In the genomic region with DNA sequence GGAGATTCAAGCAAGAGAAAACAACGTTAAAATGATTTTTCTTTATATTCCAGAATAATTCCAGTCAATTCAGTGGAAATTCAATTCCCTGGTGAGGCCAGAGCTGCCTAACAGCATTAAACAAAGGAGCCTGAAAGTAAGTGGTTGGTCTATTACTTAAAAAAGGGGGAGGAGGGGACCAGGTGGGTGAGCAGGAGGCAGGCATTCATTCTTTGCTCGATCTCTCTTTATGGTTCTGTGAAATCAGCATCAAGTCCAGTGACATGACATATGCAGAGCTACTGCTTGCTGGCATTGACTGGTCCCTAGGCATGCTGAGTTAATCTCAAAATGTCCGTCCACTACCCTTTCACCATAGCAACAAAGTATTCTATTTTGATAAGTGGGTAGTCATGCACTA, we compare ENCODE assay signal across 19 mouse cellular contexts.
A peak's percentile ranks its signal among the peaks of the same experiment; 100 is the strongest.
DNase-seq lines count a peak whose midpoint lies in the region; ATAC-seq and TF ChIP-seq lines count a peak whose summit lies in the region.
"Had no signal": no experiment of that assay in that cellular context is flagged by ENCODE, and none has a peak within 500 bp of the region (broad histone marks: within the 10 kb centered on the region; RNA-seq: fewer than 3 reads in every experiment).

No protein-coding gene starts in this region.

- no peaks in the 10 kb centered on the region for H3K9me3 ChIP-seq in forebrain, embryonic 12.5 days
- no peaks in the 10 kb centered on the region for H3K9me3 ChIP-seq in forebrain, embryonic 10.5 days
- H3K9me3 ChIP-seq in forebrain, embryonic 15.5 days, result no peaks in the 10 kb centered on the region
- no peaks in the 10 kb centered on the region for H3K9me3 ChIP-seq in midbrain, embryonic 15.5 days
- no peaks in the 10 kb centered on the region for H3K9me3 ChIP-seq in embryonic facial prominence, embryonic 10.5 days
- H3K9me3 ChIP-seq: embryonic facial prominence, embryonic 13.5 days; heart, embryonic 12.5 days; hindbrain, embryonic 15.5 days had no signal

- no peak for TF ChIP-seq CTCF in brain, embryonic 14.5 days (IDR thresholded peaks at IDR 0.05; ENCODE audit: borderline replicate concordance, extremely low read depth, insufficient read depth, insufficient read length)

- no peak for TF ChIP-seq POLR2A in brain, embryonic 14.5 days (IDR thresholded peaks at IDR 0.05; ENCODE audit: borderline replicate concordance, extremely low read depth, insufficient read depth, insufficient read length, poor library complexity, severe bottlenecking)

- H3K36me3 ChIP-seq in forebrain, embryonic 12.5 days (replicated peaks), result no peaks in the 10 kb centered on the region
- H3K36me3 ChIP-seq in forebrain, embryonic 10.5 days (replicated peaks), result no peaks in the 10 kb centered on the region
- no peaks in the 10 kb centered on the region for H3K36me3 ChIP-seq in forebrain, embryonic 15.5 days
- H3K36me3 ChIP-seq in midbrain, embryonic 15.5 days (replicated peaks), result no peaks in the 10 kb centered on the region
- no peaks in the 10 kb centered on the region for H3K36me3 ChIP-seq in embryonic facial prominence, embryonic 10.5 days (replicated peaks)
- H3K36me3 ChIP-seq: embryonic facial prominence, embryonic 13.5 days; heart, embryonic 12.5 days; hindbrain, embryonic 15.5 days had no signal

- 0 out of 2 replicates have a peak, but pooled peaks cover 2% of the 10 kb centered on the region for H3K4me1 ChIP-seq in forebrain, embryonic 12.5 days
- H3K4me1 ChIP-seq in forebrain, embryonic 10.5 days, result peaks cover 6% of the 10 kb centered on the region
- H3K4me1 ChIP-seq in forebrain, embryonic 15.5 days, result no peaks in the 10 kb centered on the region
- H3K4me1 ChIP-seq in midbrain, embryonic 15.5 days, result peaks cover 3% of the 10 kb centered on the region; the same call in 1 of the 2 replicates
- no peaks in the 10 kb centered on the region for H3K4me1 ChIP-seq in embryonic facial prominence, embryonic 10.5 days
- H3K4me1 ChIP-seq: embryonic facial prominence, embryonic 13.5 days; heart, embryonic 12.5 days; hindbrain, embryonic 15.5 days had no signal

- DNase-seq in forebrain, embryonic 10.5 days (ENCODE audit: extremely low spot score, low spot score), result no peak
- DNase-seq in brain, embryonic 14.5 days (ENCODE audit: low read depth), result peak; percentile 56
- no peak for DNase-seq in embryonic facial prominence, embryonic 10.5 days (ENCODE audit: low spot score)
- no peak for DNase-seq in layer of hippocampus, adult 9-11 months
- DNase-seq: adrenal gland, postnatal 14 days; cerebellum, adult 2 months; cerebellum, postnatal 25 days; gastrocnemius, postnatal 25 days; heart, postnatal 36 days had no signal

- H3K27me3 ChIP-seq in forebrain, embryonic 12.5 days, result no peaks in the 10 kb centered on the region
- no peaks in the 10 kb centered on the region for H3K27me3 ChIP-seq in forebrain, embryonic 10.5 days (ENCODE audit: poor library complexity, severe bottlenecking)
- H3K27me3 ChIP-seq in forebrain, embryonic 15.5 days, result no peaks in the 10 kb centered on the region
- H3K27me3 ChIP-seq in midbrain, embryonic 15.5 days (replicated peaks), result no peaks in the 10 kb centered on the region
- H3K27me3 ChIP-seq in embryonic facial prominence, embryonic 10.5 days (replicated peaks; ENCODE audit: low read depth, poor library complexity, severe bottlenecking), result no peaks in the 10 kb centered on the region
- H3K27me3 ChIP-seq: CH12.LX; embryonic facial prominence, embryonic 13.5 days; heart, embryonic 12.5 days; hindbrain, embryonic 15.5 days had no signal

- H3K27ac ChIP-seq in forebrain, embryonic 12.5 days, result no peak overlapping the region
- no peak overlapping the region for H3K27ac ChIP-seq in forebrain, embryonic 10.5 days
- no peak overlapping the region for H3K27ac ChIP-seq in forebrain, embryonic 15.5 days (replicated peaks)
- H3K27ac ChIP-seq in midbrain, embryonic 15.5 days, result 0 out of 2 replicates have a peak overlapping the region, but pooled peaks have one; percentile 29
- no peak overlapping the region for H3K27ac ChIP-seq in embryonic facial prominence, embryonic 10.5 days (replicated peaks)
- H3K27ac ChIP-seq: embryonic facial prominence, embryonic 13.5 days; hindbrain, embryonic 15.5 days had no signal

- H3K9ac ChIP-seq in forebrain, embryonic 12.5 days, result no peak overlapping the region
- H3K9ac ChIP-seq in forebrain, embryonic 15.5 days (replicated peaks), result no peak overlapping the region
- H3K9ac ChIP-seq in midbrain, embryonic 15.5 days, result no peak overlapping the region
- H3K9ac ChIP-seq: embryonic facial prominence, embryonic 13.5 days; heart, embryonic 12.5 days; hindbrain, embryonic 15.5 days had no signal

- no peak overlapping the region for H3K4me2 ChIP-seq in forebrain, embryonic 12.5 days
- no peak overlapping the region for H3K4me2 ChIP-seq in forebrain, embryonic 15.5 days (replicated peaks)
- no peak overlapping the region for H3K4me2 ChIP-seq in midbrain, embryonic 15.5 days
- H3K4me2 ChIP-seq: embryonic facial prominence, embryonic 13.5 days; heart, embryonic 12.5 days; hindbrain, embryonic 15.5 days had no signal

- 30% methylated on average over 3 of the region's 3 CpGs for WGBS in forebrain, embryonic 12.5 days
- WGBS in forebrain, embryonic 10.5 days, result 44% methylated on average over 3 of the region's 3 CpGs
- WGBS in forebrain, embryonic 15.5 days, result 22% methylated on average over 3 of the region's 3 CpGs
- 14% methylated on average over 3 of the region's 3 CpGs for WGBS in midbrain, embryonic 15.5 days
- 62% methylated on average over 3 of the region's 3 CpGs for WGBS in embryonic facial prominence, embryonic 10.5 days

- H3K4me3 ChIP-seq in forebrain, embryonic 12.5 days (replicated peaks), result no peak overlapping the region
- H3K4me3 ChIP-seq in forebrain, embryonic 10.5 days, result no peak overlapping the region
- no peak overlapping the region for H3K4me3 ChIP-seq in forebrain, embryonic 15.5 days
- no peak overlapping the region for H3K4me3 ChIP-seq in midbrain, embryonic 15.5 days
- no peak overlapping the region for H3K4me3 ChIP-seq in embryonic facial prominence, embryonic 10.5 days
- H3K4me3 ChIP-seq: embryonic facial prominence, embryonic 13.5 days; heart, embryonic 12.5 days; hindbrain, embryonic 15.5 days had no signal

- peak; percentile 27; the same call in 1 of the 2 replicates for ATAC-seq in forebrain, embryonic 12.5 days (ENCODE audit: low FRiP score)
- ATAC-seq in forebrain, embryonic 15.5 days (replicated peaks), result peak; percentile 26; the same call in 1 of the 2 replicates
- ATAC-seq in midbrain, embryonic 15.5 days (replicated peaks), result peak; percentile 60; the same call in 1 of the 2 replicates
- ATAC-seq: activated CD4-positive, CD25-positive, alpha-beta regulatory T cell, adult 4 months; intestine, embryonic 16.5 days; Patski had no signal
